Mouse (Mus musculus): ENCODE results near the gene Snx7.

- TF ChIP-seq CTCF (IDR thresholded peaks at IDR 0.05; ENCODE audit: borderline replicate concordance, control insufficient read depth, extremely low read depth, insufficient read depth, low read length, poor library complexity): no peak
- no peak for TF ChIP-seq POLR2A (IDR thresholded peaks at IDR 0.05; ENCODE audit: control insufficient read depth, extremely low read depth, insufficient read depth, low read length, poor library complexity)
Observed at GRCm38 (mm10) chr3:117851278-117852053, 17.3 kb downstream of the Snx7 start.
